Mouse (Mus musculus): ENCODE data around the gene Nms. TPM values are rescaled to one million over a fixed set of nuclear protein-coding genes. Genes with fewer than 3 reads are reported as not detected.

Nms gene
- polyA plus RNA-seq, 1 experiment = not detected

DNA sequence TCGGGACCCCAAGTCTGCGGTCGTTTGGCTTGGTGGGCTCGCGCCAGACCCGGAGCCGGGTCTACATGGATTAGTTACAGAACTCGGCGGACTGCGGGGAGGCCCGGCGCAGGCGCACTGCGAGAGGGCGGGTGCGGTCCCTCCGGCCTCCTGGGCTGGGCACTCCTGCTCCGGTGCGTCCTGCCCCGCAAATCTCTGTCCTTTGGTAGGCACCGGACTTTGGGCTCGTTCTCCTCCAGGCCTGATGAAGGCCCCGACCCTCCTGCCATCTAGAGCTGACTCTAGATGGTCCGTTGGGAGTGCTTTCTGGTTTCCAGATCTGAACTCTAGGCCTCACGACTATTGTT, 48.9 kb downstream of the Nms start:
- under 1% methylated on average over 25 of the region's 25 CpGs for WGBS
- Histone ChIP-seq H3K4me3 (replicated peaks; ENCODE audit: extremely low read depth, low read depth, low read length) (peak overlapping the region; percentile 70), H3K4me1 (ENCODE audit: control insufficient read depth, insufficient read depth, low read length) (peaks cover 6% of the 10 kb centered on the region; the same call in 1 of the 2 replicates)
- TF ChIP-seq CTCF (IDR thresholded peaks at IDR 0.05; ENCODE audit: insufficient read depth, low read length) = no peak
- 0 out of 2 replicates have a peak, but pooled peaks have one; percentile 5 for TF ChIP-seq POLR2A (IDR thresholded peaks at IDR 0.05; ENCODE audit: borderline replicate concordance, extremely low read depth, low read depth, low read length)
- no peak for DNase-seq

DNA sequence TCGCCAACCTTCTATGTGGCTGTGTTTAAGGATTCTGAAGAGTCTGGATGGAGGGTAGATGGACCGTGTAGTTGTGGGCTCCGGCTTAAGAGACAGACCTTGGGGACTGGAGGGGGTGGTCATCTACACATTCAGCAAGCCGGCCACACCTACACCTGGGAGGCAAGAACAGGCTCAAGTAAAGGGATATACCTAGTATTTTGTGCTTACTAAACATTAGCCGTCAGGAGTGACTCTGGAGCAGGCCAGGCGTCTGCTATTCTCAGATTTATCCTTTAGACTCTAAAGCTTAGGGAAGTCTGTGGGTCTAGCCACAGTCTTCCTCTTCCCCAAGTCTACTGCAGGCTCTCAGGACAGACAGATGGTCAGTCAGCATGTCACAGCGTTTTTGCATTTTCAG, 49.4 kb downstream of the Nms start:
- peaks cover 6% of the 10 kb centered on the region; the same call in 1 of the 2 replicates for H3K4me1 ChIP-seq (ENCODE audit: control insufficient read depth, insufficient read depth, low read length)
- whole genome bisulfite sequencing = 10% methylated on average over 7 of the region's 7 CpGs
- DNase-seq = no peak
- H3K4me3 ChIP-seq (replicated peaks; ENCODE audit: extremely low read depth, low read depth, low read length) = peak overlapping the region; percentile 70
- no peak for TF ChIP-seq CTCF (IDR thresholded peaks at IDR 0.05; ENCODE audit: insufficient read depth, low read length)
- no peak for TF ChIP-seq POLR2A (IDR thresholded peaks at IDR 0.05; ENCODE audit: borderline replicate concordance, extremely low read depth, low read depth, low read length)

GRCm38 (mm10) chr1:38992365-38992764, 53.4 kb downstream of the Nms start:
- WGBS = 68% methylated on average over 3 of the region's 3 CpGs
- H3K4me1 ChIP-seq (ENCODE audit: control insufficient read depth, insufficient read depth, low read length) = peaks cover 4% of the 10 kb centered on the region; the same call in 1 of the 2 replicates
- no peak for DNase-seq
- TF ChIP-seq POLR2A (IDR thresholded peaks at IDR 0.05; ENCODE audit: borderline replicate concordance, extremely low read depth, low read depth, low read length) (no peak), CTCF (IDR thresholded peaks at IDR 0.05; ENCODE audit: insufficient read depth, low read length) (no peak)
- H3K4me3 ChIP-seq (replicated peaks; ENCODE audit: extremely low read depth, low read depth, low read length) = no peak overlapping the region

Other genes starting within 250 kb of the Nms start
- 0.20 and 0.21 TPM in 2 replicates for gene Lonrf2, start 102.4 kb upstream of the Nms start, polyA plus RNA-seq (2012; rRNA removed)
- 0.23 and 0.32 TPM in 2 replicates for gene Chst10, start 41.0 kb upstream of the Nms start, polyA plus RNA-seq (2012; rRNA removed)
- 25.7 and 44.5 TPM in 2 replicates for gene Pdcl3, start 46.5 kb downstream of the Nms start, polyA plus RNA-seq (2012; rRNA removed)

Data from lung, adult 2 months (tissue).